Mouse (Mus musculus) Patski (cell line): Measurements from ENCODE around the gene Hdhd3. TPM values are rescaled to one million over a fixed set of nuclear protein-coding genes. Genes with fewer than 3 reads are reported as not detected.

Experiments
- ATAC-seq: fragments of 100-300 bp; one replicate; pipeline ENCODE4 v1.8.0; 2021
- CTCF ChIA-PET: fragments of 350-600 bp; sonication (Branson Sonifier 250); formaldehyde crosslinking; loops from one replicate; lab custom pipeline; 2022; ENCODE audit warnings: inconsistent platforms; lab: Charles Lee
- POLR2A ChIA-PET: fragments of 350-600 bp; sonication (Branson Sonifier 250); formaldehyde crosslinking; loops from one replicate; lab custom pipeline; 2022; ENCODE audit warnings: antibody characterized with exemption, inconsistent platforms; lab: Charles Lee
- DNase-seq: peaks from one replicate; pipeline ENCODE4 v3.0.0-alpha.2; 2011; ENCODE audit warnings: low read depth, low spot score
- H3K27me3 ChIP-seq: fragments of 371-371 bp; one replicate; pipeline ENCODE4 v1.5.1; 2021
- CTCF ChIP-seq: fragments of 100-300 bp; IDR thresholded peaks from one replicate; pipeline ENCODE4 v1.5.1; 2021
- in situ Hi-C: fragments of 300-500 bp; cut with MboI; formaldehyde crosslinking; loops from 3 replicates; pipeline ENCODE4 v1.11.1; 2018; ENCODE audit warnings: low pct_unique_long_range_greater_than_20kb, mixed read lengths
- polyA plus RNA-seq: library from polyadenylated mRNA; unstranded; gene quantifications from one replicate; pipeline ENCODE4 v1.2.3, GENCODE M21; 2021

Gene Hdhd3
- polyA plus RNA-seq, 1 experiment from 2014 or later = 9.2 TPM

- ATAC-seq = no peak
- no peaks in the 10 kb centered on the region for H3K27me3 ChIP-seq
- no peak for TF ChIP-seq CTCF
- no peak for DNase-seq
- ChIA-PET CTCF (no interaction called here), POLR2A (no interaction called here)
- in situ Hi-C loops = no loop called here
These were observed 11.7 kb upstream of the Hdhd3 start for GRCm38 (mm10) chr4:62514995-62515394.

- no peak for TF ChIP-seq CTCF
- DNase-seq = no peak
- in situ Hi-C loops = no loop called here
- CTCF ChIA-PET = no interaction called here
- POLR2A ChIA-PET = no interaction called here
- no peaks in the 10 kb centered on the region for H3K27me3 ChIP-seq
- ATAC-seq = no peak
These were observed 10.8 kb upstream of the Hdhd3 start for GRCm38 (mm10) chr4:62513998-62514506.

- DNase-seq (no peak), ATAC-seq (no peak)
- H3K27me3 ChIP-seq = no peaks in the 10 kb centered on the region
- in situ Hi-C loops = loop anchor here (5.0 kb wide), 1 partner anchor 103 kb away; the partner anchor contains the start of genes Cdc26 and Prpf4
- ChIA-PET CTCF (no interaction called here), POLR2A (interaction anchor here (0.6 to 1.2 kb wide), 2 partner anchors 21 to 101 kb away, joined by 3 read pairs; partner anchors contain the start of genes Cdc26 and Prpf4)
- no peak for TF ChIP-seq CTCF
These were observed 6.7 kb upstream of the Hdhd3 start for GRCm38 (mm10) chr4:62509946-62510345.

DNA sequence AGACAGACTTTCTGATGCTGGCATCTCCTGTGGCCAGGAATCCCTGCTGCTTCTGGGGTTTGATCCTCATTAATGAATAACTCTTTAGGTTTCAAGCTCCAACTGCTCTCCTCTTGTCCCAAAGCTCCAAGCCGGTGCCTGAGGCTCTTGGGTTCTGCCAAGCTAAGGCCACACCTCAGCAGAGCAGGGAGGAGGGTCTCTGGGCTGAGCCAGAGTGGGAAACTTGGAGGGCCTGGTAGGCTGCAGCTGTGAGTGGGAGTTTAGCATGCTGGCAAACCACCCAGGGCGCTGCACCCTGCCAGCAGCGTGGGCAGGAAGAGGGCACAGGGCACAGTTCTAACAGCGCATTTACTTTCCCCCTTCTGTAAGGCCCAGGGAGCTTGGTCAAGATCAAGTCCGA lies 5.6 kb upstream of the Hdhd3 start:
- ATAC-seq = peak; percentile 70
- in situ Hi-C loops = loop anchor here (5.0 kb wide), 1 partner anchor 102 kb away; the partner anchor contains the start of genes Cdc26 and Prpf4
- H3K27me3 ChIP-seq = no peaks in the 10 kb centered on the region
- ChIA-PET POLR2A (interaction anchor here (1.2 kb wide), 1 partner anchor 100 kb away, joined by 3 read pairs; the partner anchor contains the start of genes Cdc26 and Prpf4), CTCF (interaction anchor here (1.9 kb wide), 1 partner anchor 11 kb away, joined by 9 read pairs; no protein-coding TSS in a partner anchor)
- DNase-seq = peak; percentile 75
- TF ChIP-seq CTCF = no peak

GRCm38 (mm10) chr4:62506798-62507197 lies 3.5 kb upstream of the Hdhd3 start:
- no peaks in the 10 kb centered on the region for H3K27me3 ChIP-seq
- ChIA-PET POLR2A (no interaction called here), CTCF (interaction anchor here (1.2 kb wide), 1 partner anchor 11 kb away, joined by 3 read pairs; no protein-coding TSS in a partner anchor)
- ATAC-seq (no peak), DNase-seq (no peak)
- in situ Hi-C loops = loop anchor here (5.0 kb wide), 1 partner anchor 99 kb away; the partner anchor contains the start of genes Cdc26 and Prpf4
- TF ChIP-seq CTCF = no peak

GRCm38 (mm10) chr4:62505991-62506390 lies 2.7 kb upstream of the Hdhd3 start:
- ATAC-seq = no peak
- POLR2A ChIA-PET = no interaction called here
- DNase-seq = no peak
- in situ Hi-C loops = loop anchor here (5.0 kb wide), 1 partner anchor 99 kb away; the partner anchor contains the start of genes Cdc26 and Prpf4
- H3K27me3 ChIP-seq = no peaks in the 10 kb centered on the region
- no peak for TF ChIP-seq CTCF
- CTCF ChIA-PET = no interaction called here

GRCm38 (mm10) chr4:62502969-62503368 lies 298 bp downstream of the Hdhd3 start:
- no peak for TF ChIP-seq CTCF
- no peak for DNase-seq

DNA sequence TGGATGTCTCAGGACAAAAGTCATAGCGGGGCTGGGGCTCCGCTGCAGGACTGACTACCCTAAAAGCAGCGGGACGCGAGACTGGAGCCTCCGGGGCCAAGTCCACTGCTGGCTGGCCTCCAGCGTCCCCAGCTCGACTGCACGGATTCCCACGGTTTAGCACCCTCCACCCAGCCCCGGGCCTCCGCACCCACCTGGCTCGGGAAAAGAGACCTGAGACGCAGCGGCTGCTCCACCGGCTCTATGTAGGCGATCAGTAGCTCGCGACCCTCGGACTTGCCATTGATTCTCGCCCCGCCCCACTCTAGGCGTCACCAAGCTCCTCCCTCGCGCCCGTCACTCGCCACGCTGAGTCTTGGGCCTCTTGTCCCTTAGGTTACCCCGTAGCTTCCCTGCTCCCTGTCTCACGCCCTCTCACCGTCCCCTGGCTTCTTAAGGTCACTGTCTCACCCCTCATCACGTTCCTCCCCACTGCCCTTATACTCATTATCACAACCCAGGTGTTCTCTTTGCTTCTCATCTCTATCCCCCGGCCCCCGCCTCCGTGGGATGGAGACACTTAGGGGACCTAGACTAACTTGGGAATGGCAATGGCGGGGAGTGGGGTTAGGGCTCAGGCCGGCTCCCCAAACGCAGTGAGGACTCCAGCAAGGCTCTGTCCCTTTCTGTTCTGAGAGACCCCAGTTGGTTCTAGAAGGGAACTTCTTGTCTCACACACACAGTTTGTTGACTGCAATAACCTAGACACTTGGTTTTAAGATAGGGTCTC lies 1.1 kb downstream of the Hdhd3 start:
- ChIA-PET CTCF (interaction anchor here (1.1 to 1.4 kb wide), 2 partner anchors 17 to 95 kb away, joined by 3 to 4 read pairs; no protein-coding TSS in a partner anchor), POLR2A (no interaction called here)
- DNase-seq (no peak), ATAC-seq (peak; percentile 55)
- H3K27me3 ChIP-seq = no peaks in the 10 kb centered on the region
- no peak for TF ChIP-seq CTCF
- in situ Hi-C loops = no loop called here

More at GRCm38 (mm10) chr4:62502969-62503368, 298 bp downstream of the Hdhd3 start:
- POLR2A ChIA-PET = no interaction called here
- CTCF ChIA-PET = interaction anchor here (1.3 kb wide), 1 partner anchor 48 kb away, joined by 3 read pairs; no protein-coding TSS in a partner anchor
- ATAC-seq = no peak
- in situ Hi-C loops = no loop called here
- no peaks in the 10 kb centered on the region for H3K27me3 ChIP-seq

DNA sequence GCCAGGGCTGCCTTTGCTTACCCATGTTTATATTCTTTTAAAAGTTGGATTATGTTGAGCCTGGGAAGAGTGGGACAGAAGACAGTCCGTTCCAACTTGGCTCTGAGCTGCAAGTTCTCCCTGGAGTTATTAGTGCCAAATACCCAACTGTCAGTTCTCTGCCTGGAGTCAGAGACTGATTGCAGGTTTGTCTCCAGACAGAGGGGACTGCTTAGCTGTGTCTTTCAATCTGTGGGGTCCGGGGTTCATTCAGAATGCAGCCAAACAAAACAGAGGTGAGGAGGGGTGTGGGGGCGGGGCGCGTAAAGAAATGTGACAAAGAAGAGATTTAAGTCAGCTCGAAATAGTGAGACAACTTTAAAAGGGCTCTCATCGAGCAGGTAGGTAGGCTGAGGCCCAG lies 1.7 kb downstream of the Hdhd3 start:
- no peak for TF ChIP-seq CTCF
- in situ Hi-C loops = no loop called here
- ATAC-seq (no peak), DNase-seq (no peak)
- no peaks in the 10 kb centered on the region for H3K27me3 ChIP-seq
- CTCF ChIA-PET = interaction anchor here (1.1 to 1.4 kb wide), 2 partner anchors 17 to 94 kb away, joined by 3 to 4 read pairs; no protein-coding TSS in a partner anchor
- POLR2A ChIA-PET = interaction anchor here (0.5 kb wide), 1 partner anchor 26 kb away, joined by 3 read pairs; no protein-coding TSS in a partner anchor

DNA sequence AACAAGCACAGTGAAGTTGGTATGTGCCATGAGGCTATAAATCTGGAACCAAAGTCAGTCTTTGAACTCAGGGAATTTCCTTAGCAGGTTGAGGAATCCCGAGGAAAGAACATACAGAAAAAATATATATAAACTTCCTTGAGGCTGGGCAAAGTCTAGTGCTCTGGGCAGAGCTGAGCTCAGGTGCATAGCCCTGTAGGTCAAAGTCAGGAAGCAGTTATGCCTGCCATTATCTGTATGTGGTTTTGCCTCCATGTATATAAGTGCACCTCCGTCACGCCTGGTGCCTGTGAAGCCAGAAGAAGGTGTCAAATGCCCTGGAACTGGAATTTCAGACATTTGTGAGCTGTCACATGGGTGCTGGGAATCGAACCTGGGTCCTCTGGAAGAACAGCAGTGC lies 2.5 kb downstream of the Hdhd3 start:
- no peak for TF ChIP-seq CTCF
- DNase-seq (no peak), ATAC-seq (no peak)
- in situ Hi-C loops = no loop called here
- ChIA-PET POLR2A (no interaction called here), CTCF (interaction anchor here (0.8 to 1.4 kb wide), 3 partner anchors 9 to 94 kb away, joined by 3 to 4 read pairs (median 3); no protein-coding TSS in a partner anchor)
- no peaks in the 10 kb centered on the region for H3K27me3 ChIP-seq
